Mouse (Mus musculus) brain, embryonic 14.5 days (tissue): ENCODE results near the gene Ptprn.

Experiments used
- CTCF ChIP-seq: fragments of 200-500 bp; IDR thresholded peaks from 2 replicates; pipeline ENCODE4 v1.5.1; 2012; ENCODE audit warnings: inconsistent platforms, mild to moderate bottlenecking, moderate library complexity, borderline replicate concordance; ENCODE audit not compliant: insufficient read depth, insufficient read length; ENCODE audit errors: extremely low read depth
- POLR2A ChIP-seq: fragments of 200-500 bp; IDR thresholded peaks from 2 replicates; pipeline ENCODE4 v1.6.1; 2012; ENCODE audit warnings: mild to moderate bottlenecking, inconsistent platforms, borderline replicate concordance; ENCODE audit not compliant: poor library complexity, insufficient read depth, insufficient read length, severe bottlenecking; ENCODE audit errors: extremely low read depth

GRCm38 (mm10) chr1:75223532-75223931 lies 40.8 kb downstream of the Ptprn start:
- TF ChIP-seq CTCF (no peak), POLR2A (no peak)
